Mouse (Mus musculus) layer of hippocampus, adult 9-11 months (tissue): ENCODE results near the gene Fcamr.

ENCODE experiments used
- DNase-seq: peaks from one replicate; pipeline ENCODE4 v3.0.0; 2022

Gene Fcamr

GRCm38 (mm10) chr1:130800602-130801001, at the start of gene Fcamr:
Gene Fcamr (plus strand): TSS chr1:130800902.
- DNase-seq = no peak

DNA sequence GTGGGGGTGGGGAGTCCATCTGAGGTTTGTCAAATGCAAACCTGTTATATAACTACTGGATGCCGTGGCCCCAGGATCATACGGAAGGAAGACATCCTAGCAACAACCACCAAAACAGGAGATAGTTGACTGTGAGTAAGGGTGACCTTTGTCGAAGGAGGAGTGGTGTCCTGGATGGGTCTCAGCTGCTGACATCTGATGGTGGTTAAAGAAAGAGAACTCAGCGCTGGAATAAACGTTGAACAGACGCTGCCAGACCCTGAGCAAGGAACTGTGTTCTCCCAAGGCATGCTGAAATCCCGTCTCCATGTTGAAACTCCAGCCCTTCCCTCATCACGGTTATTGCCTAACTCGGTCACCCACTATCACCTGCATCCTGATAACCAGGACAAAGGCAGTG, 41.0 kb upstream of the Fcamr start:
- no peak for DNase-seq

DNA sequence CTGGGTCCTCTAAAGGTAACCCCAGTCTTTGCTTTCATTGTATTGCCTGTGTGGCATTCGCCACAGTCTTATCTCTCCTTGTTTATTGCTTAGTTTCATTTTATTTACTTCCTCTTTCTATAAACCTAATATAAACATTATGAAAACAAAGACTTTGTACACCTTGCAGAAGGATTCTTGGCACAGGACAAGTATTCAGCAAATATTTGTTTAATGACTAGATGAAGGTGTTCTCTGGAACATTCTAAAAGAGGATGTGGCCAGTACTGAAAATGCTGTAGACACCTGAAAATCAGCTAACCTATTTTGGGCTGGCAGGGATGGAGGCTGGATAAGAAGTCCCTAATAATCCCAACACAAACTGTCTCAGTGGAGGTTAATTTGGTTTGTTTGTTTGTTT, 39.1 kb upstream of the Fcamr start:
- no peak for DNase-seq

- no peak for DNase-seq
These were observed 38.5 kb upstream of the Fcamr start for GRCm38 (mm10) chr1:130762045-130762760.

DNA sequence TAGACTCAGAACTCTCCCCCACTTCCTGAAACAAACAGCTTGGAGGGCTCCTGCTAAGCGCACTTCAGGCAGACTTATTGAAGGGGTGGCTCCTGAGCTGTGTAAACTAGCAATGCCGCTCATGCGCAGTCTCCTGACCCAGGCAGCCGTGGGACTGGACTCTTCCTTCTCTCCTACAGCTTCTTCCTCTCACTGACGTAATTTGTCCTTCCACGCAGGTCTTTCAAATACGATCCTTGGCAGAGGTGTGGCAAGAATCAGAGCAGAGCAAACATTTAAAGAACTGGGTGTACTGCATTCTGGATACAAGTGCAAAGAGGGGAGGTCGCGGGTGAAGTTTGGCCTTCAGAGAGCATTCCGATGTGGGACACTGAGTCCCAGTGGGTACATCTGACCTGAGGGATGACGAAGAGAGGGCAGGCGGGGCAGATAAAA, 36.7 kb upstream of the Fcamr start:
- no peak for DNase-seq

DNA sequence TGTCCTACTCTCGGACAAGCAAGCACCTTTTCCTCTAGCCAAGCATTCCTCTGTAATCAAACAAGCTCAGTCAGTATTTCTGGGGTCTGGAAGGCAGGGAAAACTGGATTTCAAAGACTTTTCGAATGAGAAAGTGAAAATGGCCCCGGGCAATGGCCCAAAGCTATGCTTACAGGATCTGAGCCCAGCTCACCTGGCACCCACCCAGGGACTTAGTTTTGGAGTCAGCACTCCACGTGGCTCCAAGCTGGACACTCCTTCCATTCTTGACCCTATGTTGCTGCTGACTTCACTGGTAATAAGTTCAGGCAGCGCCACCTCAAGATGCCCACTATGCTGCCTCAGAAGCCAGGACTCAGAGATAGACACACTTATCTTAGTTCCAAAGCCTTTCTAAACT, 33.6 kb upstream of the Fcamr start:
- DNase-seq = no peak

DNA sequence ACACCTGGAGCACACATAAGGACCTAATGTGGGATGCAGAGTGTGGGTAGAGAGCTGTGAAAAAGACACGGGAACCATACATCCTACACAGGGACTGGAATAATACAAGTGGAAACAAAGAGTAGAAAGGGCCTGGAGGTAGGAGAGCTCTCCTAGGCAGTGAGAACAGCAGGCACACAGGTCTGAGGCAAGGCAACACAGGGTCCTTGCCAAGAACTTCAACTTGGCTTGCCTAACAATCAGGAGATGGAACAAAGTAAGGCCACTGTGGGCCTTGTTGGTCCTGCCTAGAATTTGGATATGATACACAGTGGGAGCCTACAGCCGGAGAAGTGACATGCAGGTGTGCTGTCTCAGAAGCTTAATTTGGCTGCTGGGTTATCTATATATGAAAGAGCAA, 30.8 kb upstream of the Fcamr start:
- no peak for DNase-seq

- DNase-seq = no peak
These were observed 30.2 kb upstream of the Fcamr start for GRCm38 (mm10) chr1:130770487-130770886.

DNA sequence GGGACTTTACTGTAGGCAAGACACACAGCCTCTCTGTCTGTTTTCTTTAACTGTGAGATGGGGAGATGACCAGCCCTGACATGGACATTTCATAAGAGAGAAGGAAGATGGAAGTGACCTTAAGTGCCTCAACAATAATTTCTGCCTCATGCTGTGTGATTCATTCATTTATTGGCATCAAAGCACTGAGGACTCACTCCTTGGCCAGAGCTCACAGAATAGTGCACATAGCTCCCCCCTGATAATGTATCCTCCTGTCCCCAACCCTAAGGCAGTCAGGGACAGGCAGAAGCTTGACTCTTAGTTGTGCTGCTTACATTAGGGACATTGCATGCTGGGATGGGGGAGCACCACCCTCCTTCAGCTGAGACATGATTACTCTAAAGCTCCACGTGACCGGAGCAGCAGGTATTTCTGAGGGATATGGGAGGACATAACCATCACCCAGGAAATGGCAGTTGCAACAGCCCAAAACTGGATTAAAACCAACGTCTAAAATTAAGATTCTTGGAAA, 29.7 kb upstream of the Fcamr start:
- no peak for DNase-seq

DNA sequence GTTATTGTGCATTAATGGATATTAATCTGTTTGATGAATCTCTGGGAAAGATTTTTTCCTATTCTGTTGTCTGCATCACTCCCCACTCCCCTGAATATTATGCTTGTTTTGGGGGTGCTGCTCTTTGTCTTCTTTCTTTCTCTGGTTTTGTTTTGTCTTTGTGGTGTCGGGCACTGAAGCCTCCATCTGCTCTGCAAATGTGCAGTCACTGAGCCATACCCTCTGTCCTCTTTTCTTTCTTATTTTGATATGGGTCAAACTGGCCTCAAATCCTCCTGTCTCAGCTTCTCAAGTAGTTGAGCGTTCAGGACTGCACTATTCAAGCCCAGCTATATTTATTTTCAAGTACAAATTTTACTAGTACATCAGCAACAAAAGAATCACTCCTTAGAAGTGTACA, 25.5 kb upstream of the Fcamr start:
- no peak for DNase-seq

DNA sequence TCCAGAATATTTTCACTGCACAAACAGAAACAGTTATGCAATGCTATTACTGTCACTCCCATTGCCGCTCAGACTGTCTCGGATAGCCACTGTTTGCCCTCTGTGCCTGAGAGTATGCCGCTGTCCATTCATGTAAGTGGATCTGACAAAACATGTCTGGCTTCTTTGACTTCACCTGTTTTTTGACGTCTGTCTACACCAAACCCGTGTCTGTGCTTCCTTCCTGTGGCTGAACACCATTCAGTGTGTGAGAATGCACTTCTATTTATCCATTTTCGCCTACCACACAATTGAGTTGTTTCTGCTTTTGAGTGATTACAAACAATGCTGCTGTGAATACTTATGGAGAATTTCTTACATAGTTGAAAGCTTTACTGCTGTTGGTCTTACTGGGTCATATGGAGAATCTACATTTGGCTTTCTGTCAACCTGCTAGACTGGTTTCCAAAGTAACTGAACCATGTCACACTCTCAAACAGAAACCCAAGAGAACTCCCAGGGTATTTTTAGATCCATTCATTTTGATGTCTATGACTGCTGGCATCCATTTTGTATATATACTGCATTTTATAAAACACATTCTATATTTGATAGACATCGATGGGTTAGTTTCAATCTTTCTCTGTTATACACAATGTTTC, 24.9 kb upstream of the Fcamr start:
- DNase-seq = no peak

- no peak for DNase-seq
These were observed 24.1 kb upstream of the Fcamr start for GRCm38 (mm10) chr1:130776645-130777044.

DNA sequence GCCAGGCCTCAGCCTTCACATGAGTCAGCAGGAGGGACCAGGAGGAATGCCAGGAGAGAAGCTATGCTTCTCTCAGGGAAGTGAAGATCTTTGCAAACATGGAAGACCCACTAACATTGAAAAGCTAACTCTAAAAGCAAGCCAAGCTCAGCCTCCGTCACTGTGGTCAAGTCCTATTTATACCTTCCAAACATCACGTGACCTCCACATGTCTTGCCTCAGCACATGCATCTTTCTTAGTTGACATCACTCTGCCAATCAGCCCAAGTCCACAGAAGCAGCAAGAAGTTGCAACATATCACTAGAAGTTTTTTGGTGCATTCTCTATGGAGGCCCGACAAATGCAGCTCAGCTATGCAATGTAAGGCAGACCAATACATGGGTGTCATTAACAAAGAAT, 20.8 kb upstream of the Fcamr start:
- no peak for DNase-seq

DNA sequence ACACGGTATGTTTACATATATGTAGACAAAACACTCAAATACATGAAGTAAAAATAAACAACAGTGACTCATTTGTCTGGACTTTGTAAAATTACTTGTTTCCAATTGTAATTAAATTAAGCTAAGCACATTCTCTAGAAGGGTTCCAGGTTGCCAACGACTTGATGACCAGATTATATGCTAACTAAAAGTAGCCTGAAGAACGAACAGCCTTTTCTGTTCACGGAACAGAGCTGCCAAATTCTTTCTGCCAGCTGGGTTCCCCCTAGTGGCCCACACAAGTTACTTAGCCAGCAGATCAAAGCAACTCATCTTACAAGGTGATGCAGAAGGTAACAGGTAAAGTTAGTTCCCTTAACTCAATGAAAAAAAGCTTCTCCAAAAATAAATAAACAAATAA, 16.6 kb upstream of the Fcamr start:
- DNase-seq = no peak

DNA sequence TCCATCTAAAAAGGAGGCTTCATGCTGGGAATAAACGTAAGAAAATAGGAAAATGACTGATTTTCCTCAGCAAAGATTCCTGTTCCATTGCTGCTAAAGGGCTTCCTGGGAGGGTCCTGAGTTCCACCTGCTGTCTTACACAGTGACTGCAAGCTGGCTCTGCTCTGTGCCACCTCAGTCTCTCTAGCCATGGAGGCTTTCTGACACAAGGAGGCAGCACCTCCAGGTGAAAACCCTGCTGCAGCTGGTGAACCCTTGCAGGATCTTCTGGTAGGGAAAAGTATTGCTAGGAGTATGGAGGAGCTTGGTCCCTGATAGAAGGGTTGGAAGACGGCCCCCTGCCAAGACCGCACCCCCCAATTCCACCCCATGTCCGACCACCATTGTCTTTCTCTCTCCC, 13.7 kb upstream of the Fcamr start:
- no peak for DNase-seq

DNA sequence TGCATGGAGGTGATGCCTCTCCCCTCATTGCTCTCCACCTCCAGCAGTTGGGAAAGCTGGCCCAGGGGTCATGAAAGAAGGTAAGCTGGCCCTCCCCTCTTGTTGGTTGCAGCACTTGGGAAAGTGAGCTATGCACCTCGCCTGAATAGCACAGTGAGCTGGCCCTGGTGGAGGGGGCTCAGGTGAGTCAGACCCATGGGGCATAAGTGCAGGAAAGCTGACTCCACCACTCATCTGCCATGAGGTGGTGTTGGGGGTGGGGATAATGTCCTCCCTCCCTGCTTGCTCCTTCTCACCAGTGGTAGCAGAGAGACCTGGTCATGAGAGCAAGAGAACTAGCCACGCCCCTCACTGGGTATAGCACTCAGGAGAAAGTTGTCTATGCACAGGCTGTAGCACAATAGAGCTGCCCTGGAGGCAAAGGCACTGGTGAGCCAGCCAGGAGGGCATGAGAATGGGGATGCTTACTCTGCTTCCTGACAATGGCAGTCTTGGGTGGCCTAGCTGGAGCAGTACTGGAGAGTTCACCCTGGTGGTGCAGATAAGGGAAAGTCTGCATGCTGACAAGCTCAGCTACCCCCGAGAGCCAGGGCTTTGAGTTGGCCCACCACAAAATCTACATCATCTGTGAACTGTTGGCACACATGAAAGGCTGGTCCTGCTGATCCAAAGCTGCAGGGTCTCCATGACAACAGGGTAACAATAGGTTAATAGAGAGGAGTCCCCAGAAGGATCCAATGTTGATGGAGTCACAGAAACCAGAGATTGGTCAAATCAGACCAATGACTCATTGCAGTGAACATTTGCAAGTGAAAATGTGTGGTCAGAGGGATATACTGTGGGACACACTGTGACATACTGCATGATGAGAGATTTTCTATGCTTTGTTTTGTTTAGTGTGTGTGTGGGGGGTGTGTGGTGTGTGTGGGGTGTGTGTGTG, 10.9 kb upstream of the Fcamr start:
- no peak for DNase-seq

- no peak for DNase-seq
These were observed 5.4 kb upstream of the Fcamr start for GRCm38 (mm10) chr1:130795331-130795730.

GRCm38 (mm10) chr1:130796967-130797684, 3.6 kb upstream of the Fcamr start:
- no peak for DNase-seq

GRCm38 (mm10) chr1:130798037-130798436, 2.7 kb upstream of the Fcamr start:
- no peak for DNase-seq

DNA sequence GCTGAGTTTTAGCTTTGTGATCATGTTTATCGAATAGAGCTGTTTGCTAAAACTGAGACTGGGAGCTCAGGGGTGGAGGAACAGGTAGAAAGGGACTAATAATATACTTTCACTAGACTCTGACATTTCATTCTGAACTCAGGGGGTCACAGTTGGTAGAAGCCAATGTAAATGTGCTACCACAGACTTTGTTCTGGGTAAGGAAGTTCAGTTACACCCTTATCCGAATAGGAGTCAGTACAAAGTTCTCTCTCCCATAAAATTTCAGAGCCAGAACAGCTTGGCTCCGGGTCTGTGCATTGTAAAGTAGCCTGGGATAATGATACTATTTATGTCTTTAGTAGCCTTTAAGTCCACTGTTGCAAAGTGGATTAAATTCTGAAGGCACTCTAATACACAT, 2.2 kb upstream of the Fcamr start:
- DNase-seq = no peak

DNA sequence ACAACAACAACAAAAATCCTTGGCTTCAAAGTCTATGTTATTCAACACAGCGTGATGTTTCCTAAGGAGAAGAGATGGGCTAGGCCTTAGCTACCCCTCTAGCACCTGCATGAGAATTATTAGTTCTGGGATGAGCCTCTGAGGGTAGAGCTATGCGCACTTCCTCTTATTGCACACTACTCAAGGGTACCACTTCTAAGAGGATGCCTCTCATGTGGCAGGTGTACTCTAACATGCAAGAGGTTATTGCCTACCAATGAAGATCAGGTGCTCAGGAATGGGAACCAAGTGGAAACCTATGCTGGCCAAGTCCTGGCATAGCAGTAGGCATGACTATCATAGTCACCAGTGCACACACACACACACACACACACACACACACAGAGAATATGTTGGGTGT, 1.3 kb upstream of the Fcamr start:
- no peak for DNase-seq

DNA sequence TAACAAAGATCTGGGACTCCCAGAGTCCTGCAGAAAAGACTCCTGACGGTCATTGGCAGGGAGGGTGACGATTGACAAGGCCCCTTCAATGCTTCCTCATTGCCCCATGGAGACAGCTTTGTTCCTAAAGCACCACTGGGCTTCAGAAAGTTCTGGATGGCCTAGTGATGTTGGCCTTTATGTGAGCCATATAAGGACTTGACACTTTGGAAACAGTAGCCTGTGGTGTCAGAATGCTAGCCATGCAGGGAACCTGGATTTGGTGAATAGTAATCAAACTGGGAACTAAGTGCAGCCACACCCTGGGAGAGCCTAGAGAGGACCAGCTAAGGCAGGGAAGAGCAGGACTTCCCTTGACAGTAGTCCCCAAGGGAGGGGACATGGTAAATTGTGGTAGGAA, 809 bp downstream of the Fcamr start:
- no peak for DNase-seq

DNA sequence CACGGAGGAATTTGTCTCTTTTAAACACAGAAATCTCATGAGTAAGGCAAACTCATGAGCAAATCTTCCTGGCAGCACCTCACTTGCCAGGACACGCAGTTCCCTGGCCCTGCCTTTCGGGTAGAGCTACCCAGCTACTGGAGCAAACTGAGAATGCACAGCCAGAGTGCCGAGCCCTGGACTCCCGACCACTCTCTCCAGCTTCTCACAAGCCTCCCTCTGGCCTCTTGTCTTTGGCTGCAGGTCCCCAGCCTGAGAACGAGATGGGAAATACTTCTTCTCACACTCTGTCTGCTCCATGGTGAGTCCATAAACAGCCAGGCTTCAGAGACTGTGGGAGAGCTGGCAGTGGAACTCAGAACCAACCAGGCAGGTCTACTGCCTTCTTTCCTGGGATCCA, 2.3 kb downstream of the Fcamr start:
- DNase-seq = no peak
